Mouse (Mus musculus) CD4-positive, CD25-positive, alpha-beta regulatory T cell, adult 2 months (primary cell): ENCODE data around the gene Pkm.

Experiments used
- DNase-seq: peaks from one replicate; pipeline ENCODE4 v3.0.0-alpha.2; 2012; ENCODE audit warnings: low read depth, low spot score

Gene Pkm

DNA sequence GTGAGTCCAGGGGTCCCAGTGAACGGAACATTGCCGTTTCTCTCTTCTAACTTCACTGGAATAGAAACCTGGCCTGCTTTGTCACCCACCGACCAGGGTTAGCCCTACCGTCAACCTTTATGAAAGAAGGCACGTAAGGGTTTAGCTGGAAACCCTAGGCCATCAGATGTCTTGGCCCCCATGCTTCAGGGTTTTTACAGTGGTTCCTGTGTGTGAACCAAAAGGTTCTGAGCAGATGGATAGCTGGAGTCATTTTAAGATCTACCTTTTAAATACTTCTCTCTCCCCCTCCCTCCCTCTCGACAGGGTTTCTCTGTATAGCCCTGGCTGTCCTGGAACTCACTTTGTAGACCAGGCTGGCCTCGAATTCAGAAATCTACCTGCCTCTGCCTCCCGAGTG lies 9.8 kb downstream of the Pkm start:
- DNase-seq, result no peak

DNA sequence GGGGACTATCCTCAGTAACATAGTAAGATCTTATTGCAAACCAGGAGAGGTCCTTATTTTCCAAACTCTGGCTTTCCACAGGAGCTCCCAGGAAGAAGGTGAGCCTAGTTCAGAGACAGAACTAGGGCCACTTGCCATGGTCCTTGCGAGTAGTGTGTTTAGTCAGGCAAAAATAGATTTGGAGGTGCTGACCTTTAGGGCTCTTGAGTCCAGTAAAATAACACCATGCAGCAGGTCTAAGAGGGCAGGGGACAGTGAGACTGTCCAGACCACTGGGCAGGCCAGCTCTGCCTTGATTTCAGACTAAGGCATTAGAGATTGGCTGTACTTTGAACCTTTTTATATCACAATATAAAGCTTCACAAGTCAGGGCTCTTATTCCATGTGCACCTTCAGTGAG lies 10.6 kb downstream of the Pkm start:
- DNase-seq, result no peak

DNA sequence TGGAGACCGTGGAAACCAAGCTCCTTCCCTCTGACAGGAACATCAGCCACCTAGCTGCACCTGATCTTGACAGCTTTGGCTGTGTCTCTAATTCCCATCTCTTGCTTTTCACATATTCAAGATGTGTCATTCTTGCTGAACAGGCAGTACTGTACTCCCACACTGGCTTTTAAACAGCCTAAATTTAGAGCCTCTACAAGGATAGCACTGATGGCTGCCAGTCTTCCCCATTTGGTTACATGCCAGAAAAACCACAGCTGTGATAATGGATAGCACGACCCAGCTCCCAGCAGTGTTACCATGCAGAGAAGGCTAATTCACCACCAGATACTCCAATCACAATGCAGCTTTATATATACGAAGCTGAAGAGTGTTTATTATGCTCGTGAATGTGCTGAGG lies 11.1 kb downstream of the Pkm start:
- no peak for DNase-seq

DNA sequence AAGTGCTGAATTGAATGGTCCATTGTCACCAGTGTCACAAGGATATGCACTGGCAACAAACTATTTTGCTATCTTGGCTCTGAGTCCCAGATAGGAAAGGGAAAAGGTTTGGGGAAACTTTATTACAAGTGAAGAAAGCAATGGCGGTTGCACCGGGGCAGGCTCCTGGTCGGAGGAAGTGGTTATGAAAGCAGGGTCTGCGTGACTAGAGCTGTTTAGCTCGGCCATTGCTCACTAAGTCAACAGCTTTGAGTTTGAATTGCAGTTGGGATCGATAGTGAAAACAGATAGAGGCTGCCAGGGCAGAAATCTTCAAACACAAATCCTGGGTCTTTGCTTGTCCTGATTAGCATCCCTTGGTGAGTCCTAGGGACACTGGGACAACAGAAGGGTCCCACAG lies 11.7 kb downstream of the Pkm start:
- no peak for DNase-seq

DNA sequence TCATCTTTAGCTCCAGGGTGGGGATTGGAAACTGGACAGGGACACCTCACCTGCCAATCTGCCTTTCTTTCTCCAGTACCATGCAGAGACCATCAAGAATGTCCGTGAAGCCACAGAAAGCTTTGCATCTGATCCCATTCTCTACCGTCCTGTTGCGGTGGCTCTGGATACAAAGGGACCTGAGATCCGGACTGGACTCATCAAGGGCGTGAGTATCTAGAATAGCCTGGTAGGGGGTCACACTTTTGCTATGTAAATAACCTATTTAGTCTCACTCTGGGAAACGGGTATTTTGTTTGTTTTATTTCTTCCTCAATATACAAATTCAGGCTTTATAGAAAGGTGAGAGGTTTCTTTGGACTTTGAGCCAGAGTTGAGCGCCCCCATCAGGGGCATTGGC lies 12.3 kb downstream of the Pkm start:
- DNase-seq, result no peak

DNA sequence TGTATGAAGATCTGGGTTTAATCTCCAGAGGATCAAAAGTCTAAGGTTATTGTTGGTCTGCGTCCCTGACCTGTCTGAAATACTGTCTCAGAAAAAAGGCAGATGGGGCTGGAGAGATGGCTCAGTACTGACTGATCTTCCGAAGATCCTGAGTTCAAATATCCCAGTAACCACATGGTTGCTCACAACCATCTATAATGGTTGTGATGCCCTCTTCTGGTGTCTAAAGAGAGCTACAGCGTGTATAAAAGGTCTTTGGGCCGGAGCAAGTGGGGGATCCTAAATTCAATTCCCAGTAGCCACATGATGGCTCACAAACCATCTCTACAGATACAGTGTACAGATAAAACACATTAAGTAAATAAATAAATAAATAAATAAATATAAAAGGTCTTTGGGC lies 13.0 kb downstream of the Pkm start:
- DNase-seq, result peak; percentile 33

DNA sequence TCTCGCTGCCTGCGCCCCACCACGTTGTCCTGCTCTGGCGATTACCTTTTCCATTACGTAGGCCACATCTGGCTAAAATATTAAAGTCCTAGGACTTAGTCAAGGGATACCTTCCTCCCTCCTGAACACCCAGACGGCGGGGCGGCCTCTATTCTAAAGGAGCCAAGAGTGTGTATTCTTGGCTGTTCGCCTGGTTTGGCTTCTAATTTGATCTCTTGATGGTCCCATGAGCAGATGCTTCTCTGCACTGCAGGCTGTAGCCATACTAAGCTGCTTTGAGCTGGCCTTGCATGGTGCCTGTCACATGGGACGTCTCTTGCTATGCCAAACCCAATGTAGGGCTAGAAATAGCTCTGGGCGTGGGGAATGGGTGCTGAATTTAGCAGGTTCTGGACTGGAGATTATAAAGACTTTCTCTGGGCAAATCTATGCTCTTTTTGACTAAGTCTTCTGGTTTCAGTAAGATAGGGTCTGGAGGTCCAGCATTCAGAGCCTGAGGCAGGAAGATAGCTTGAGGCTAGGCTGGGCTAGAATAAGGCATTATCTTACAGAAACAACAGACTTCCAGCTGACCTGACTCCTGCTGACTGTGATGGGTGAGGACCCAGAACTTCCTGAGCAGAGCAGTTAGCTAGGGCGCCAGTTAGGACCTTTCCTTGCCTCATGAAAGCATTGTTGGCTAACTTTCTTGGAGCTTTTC lies 16.2 kb downstream of the Pkm start:
- no peak for DNase-seq

DNA sequence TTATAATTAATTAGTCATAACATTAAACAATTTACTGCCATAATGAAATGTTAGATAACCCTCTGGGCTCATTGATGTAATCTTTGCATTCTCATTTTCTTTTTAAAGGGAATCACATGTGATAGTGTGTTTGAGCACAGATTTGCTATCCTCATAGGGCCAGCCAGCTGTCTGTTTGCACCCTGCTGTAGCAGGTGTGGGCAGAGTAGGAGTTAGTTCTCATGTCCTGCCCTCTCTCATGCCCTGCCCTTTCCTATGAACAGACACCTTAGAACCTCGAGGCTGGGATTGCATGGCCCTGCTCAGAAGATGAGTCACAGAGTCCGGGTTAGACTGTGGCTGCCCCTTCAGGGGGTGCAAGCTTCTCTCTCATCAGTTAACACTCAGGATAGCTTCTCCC lies 17.3 kb downstream of the Pkm start:
- DNase-seq, result no peak

DNA sequence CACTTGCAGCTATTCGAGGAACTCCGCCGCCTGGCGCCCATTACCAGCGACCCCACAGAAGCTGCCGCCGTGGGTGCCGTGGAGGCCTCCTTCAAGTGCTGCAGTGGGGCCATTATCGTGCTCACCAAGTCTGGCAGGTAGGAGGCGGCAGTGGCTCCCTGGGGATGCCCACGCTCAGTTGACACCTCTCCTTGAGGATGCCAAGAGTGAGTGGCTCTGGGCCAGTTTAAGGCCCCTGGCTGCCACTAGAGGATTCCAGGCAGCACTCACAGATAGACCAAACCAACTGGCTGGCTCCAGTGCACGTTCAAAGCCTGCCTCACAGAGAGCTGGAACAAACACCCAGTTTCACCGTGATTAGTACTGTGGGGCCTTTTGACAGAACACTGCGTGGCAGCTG lies 19.4 kb downstream of the Pkm start:
- no peak for DNase-seq

DNA sequence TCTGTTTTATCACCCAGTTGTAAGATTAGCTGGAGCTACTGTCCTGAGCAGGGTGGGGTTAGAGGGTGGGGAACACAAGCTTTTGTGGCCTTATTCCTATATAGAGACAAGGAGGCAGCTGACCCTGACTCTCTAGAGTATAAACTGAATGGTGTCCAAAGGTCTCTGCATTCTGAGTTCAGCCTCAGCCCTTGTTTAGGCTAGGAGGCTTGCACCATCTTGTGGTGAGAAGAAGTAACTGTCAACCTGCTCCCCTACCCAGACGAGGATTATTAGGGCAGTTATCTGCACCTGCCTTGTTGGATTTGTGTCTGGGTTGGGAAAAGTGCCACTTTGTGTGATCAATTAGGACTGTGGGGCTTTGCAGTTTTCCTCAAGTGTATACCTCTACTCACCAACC lies 22.1 kb downstream of the Pkm start:
- DNase-seq, result peak; percentile 69

DNA sequence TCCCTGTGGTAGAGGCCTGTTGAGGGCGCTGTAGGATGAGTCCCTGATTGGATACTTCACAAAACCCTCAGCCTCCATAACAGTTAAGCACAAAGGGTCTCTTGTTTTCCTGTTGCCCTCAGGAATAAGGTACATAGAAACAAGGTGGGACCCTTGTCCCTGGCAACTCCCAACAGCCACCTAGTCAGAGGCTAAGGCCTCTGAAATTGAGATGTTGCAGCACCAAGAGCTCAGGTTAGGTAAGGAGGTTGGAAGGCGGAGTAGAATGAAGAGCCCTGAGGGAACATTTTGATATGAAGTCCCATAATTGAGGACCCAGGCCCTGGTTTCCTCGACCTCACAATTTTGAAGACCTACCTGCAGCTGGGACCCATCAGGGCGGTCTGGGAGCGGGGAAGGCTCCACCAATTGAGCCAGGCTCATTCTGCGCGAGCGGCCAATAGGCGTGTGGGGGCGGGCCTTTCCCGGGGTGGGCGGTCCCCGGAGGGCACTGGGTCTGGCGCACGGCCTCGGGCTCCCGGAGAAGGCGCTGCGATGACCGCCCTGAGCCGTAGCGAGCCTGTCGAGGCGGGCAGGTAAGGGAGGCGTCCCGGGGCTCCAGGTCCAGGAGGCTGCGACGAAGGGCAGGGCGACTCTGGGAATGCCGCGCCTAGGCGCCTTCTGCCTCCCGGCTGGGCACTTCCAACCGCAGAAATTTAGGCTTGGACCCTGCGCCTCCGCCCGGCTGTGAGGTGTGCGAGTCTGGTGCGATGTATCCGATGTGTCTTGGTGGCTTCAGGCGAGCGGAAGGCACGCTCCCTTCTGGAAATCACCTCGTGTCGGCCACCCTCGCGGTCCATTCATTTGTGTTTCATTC lies 23.7 kb downstream of the Pkm start, which contains the start of gene Gramd2:
Gene Gramd2 (plus strand): TSS at position 467 of the 856 bp plus-strand sequence.
- peak; percentile 51 for DNase-seq

DNA sequence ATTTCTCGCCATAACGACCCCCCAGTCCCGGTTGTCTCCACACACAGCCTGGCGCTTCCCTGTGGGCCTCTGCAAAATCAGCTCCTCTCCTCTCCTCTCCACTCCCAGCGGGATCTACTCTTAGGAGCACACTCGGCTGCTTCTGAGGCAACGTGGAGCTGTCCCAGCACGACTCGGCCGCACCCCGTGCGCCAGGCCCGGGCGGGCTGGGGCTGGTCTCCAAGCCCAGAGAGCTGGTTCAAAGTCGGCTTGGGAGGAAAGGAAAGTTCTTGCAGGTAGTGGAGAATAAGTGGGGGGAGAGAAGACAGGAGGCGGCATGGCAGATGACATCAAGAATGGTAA lies 24.3 kb downstream of the Pkm start:
- no peak for DNase-seq

DNA sequence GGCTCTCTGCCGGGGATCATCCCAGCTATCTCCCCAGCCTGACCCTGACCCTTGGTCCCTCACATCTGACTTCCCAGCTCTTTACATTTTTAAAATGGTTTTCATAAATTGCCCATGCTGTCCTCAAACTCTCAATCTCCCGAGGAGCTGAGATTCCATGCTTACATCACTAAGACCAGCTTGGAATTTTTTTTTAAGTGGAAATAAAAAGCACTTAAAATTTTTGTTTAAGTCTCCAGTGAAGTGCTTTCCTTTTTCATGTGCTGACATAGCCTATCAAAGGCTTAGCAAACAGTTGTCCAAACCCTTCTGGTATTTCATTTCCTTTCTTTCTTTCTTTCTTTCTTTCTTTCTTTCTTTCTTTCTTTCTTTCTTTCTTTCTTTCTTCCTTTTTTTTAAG lies 27.9 kb downstream of the Pkm start:
- no peak for DNase-seq

DNA sequence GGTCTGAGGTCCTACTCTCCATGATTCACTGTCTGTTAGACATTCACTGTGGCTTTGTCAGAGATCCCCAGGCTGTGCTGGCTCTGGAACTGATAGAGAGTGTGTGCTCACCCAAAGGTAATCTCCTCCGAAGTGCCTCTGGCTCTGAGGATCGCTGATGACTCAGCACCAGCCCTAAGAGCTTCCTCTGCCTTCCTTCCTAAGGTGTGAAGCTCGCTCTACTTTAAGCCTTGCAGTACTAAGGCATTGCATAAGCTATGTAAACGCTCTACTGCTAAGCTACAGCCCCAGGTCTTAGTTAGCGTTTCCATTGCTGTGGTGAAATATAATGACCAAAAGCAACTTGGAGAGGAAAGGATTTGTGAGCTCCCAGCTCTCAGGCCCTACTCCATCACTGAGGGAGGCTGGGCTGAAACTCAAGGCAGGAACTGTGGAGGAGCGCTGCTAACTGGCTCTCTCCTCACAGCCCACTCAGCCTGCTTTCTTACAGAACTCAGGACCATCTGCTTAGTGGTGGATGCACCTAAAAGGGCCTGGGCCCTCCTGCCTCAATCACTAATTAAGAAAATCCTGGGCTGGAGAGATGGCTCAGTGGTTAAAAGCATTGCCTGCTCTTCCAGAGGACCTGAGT lies 31.4 kb downstream of the Pkm start:
- no peak for DNase-seq

DNA sequence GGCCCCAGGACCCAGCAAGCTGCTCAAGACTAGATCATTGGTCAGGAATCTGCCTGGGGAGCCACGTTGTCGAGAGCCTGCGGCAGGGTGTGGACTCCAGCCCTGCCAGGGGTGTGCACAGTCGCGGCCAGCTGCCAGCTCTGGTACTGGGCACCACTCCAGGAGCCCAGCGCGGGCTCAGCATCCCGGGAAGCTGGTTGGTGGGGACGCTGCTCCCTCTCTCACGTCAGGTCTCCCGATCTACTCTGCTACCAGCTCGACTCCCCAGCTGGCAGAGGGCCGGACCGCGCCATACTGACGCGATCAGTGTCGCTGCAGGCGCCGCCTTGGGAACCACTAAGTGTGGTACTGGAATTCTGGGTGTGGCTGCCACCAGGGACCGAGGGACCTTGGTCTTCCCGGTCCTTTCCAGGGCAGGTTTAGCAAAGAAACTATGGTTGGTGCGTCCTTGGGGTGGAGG lies 35.5 kb downstream of the Pkm start:
- DNase-seq, result no peak

DNA sequence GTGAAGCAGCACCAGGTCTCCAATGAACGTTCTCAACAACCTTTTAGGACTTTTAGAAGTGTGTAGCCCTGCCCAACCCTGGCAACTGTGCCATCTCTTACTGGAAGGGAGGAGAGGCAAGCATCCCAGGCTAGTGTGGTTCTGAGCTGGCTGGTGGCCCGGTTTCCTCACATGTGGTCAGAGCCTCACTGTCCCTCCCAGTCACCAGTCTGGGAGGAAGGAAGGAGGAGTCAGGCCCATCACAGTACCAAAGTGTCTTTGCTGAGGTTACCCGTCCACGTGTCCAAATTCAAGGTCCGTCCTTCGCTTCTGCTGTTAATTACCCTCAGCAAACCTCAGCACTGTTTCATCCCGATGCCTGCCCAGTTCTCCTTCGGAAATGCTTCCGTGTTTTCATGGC lies 36.0 kb downstream of the Pkm start:
- no peak for DNase-seq

DNA sequence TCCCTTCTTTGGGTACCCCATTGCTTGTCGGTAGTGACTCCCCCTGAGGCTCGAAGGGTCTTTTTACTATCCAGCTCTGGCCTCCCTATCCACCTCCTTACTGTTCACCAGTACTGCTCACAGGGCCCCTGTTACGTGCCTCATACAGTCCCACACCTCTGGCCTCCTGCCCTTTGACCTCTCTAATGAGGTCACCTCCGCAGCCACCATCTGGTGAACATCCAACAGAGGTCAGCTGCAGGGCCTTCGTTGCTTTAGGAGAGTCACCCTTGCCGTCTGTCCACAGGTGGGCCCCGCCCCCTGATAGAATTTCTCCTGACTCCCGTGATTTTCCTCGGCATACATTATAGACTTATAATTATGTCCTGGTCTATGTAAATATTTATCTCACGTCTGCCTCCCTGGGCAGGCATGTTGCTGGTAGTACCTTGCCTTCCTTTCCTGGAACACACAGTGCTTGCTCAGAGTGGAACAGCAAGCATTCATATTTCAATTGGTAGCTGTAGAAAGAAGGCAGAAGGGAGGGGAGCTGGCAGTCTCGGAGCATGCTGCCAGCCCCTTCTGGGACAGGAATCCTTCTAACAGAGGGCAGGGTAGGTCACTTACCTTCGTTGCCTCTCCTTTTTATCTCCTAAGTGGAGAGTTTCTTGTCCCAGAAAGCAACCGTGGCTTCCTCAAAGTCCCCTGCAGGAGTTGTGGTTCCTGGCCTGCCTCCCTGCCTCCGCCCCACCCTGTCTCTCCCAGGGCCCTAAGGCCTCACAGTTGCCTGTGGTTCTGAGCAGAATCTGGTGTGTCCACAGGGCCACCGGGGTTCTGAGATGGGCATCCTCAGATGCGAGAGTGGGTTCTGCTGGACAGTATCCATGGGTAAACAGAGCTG lies 38.6 kb downstream of the Pkm start:
- DNase-seq, result no peak

DNA sequence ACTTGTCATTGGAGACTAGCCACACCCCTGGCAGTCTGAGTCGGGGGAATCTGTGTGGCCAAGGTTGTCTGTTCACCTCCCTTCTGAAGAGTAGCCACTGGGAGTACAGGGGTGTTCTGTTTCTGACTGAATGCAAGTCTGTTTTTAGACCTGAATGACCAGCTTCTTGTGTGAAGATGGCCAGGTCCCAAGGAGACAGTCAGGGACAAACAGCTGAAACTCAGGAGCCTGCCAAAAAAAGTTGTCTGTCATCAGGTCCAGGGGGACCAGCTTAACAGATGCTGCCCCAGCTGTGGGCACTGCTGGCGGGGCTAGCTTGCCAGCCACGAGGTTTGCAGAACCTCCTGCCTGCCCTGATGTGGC lies 39.3 kb downstream of the Pkm start:
- no peak for DNase-seq

DNA sequence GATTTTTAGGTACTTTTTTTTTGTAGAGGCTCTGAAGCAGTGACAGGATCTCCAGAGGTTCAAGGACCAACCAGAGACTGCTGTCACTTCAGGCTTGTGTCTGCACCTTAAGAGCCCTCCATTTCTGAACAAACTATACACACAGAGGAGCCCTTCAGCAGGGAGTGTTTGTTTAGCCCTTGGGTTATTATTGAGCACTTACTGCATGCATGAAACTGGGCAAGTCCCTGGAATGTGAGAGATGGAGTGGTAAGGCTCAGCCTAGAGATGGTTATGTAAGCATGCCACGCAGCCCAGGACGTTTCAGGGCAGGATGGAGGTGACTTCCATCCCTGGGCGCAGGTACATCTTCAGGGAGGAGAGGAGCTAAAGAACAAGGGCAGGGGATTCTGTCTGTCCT lies 40.2 kb downstream of the Pkm start:
- DNase-seq, result no peak

DNA sequence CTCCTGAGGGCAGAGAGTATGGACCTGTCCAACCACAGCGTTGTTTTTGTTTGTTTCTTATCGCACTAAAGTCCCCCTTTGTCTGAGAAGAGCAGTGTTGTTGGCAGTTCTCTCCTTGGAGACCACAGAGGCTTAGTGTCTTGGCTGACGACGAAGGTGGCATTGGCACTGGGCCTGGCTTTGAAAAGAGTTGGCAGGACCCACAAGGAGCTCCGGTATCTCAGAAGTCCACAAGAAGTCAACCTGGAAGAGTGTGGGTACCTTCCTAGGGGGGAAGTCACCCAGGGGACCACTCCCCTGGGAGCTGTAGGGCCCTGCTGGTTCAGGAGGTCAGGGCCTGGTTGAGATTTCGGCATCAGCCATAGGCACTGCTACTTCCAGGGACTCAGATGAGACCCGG lies 44.9 kb downstream of the Pkm start:
- DNase-seq, result no peak

DNA sequence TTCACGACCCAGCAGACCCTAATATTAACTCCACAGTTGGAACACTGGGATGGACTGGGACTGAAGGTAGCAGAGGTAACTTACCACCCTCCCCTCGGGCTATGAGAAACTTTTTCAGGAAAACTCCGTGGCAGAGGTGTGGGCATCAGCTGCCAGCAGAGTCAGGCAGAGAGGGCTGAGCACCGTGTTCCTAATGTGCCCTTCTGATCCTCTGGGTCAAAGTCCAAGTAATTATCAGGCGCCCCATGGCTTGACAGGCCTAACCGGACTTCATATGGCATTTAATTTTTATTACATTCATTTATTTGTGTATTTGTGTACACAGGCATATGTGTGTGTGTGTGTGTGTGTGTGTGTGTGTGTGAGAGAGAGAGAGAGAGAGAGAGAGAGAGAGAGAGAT lies 46.9 kb downstream of the Pkm start:
- no peak for DNase-seq
